Mouse (Mus musculus) embryonic fibroblast, embryonic 13.5 days (primary cell): Measurements from ENCODE around the gene Ahdc1. TPM values are rescaled to one million over a fixed set of nuclear protein-coding genes. Genes with fewer than 3 reads are reported as not detected.
A peak's percentile ranks its signal among the peaks of the same experiment; 100 is the strongest.

ENCODE experiments used
- H3K27ac ChIP-seq: 2 replicates; pipeline ENCODE4 v1.5.1; 2012; ENCODE audit warnings: low read length, control low read depth, inconsistent platforms; ENCODE audit not compliant: insufficient read depth
- H3K4me1 ChIP-seq: 2 replicates; pipeline ENCODE4 v1.6.1; 2011; ENCODE audit warnings: low read length; ENCODE audit not compliant: control insufficient read depth, insufficient read depth
- H3K4me3 ChIP-seq: 2 replicates; pipeline ENCODE4 v1.5.1; 2011; ENCODE audit warnings: mild to moderate bottlenecking, control low read depth, low read length; ENCODE audit not compliant: insufficient read depth
- CTCF ChIP-seq: IDR thresholded peaks from 2 replicates; pipeline ENCODE4 v1.5.1; 2011; ENCODE audit warnings: mild to moderate bottlenecking, control low read depth, low read length, moderate library complexity, borderline replicate concordance; ENCODE audit not compliant: insufficient read depth
- POLR2A ChIP-seq: IDR thresholded peaks from 2 replicates; pipeline ENCODE4 v1.6.1; 2011; ENCODE audit warnings: low read depth, mild to moderate bottlenecking, control low read depth, low read length, moderate library complexity
- polyA plus RNA-seq: library from polyadenylated mRNA; stranded (reverse); fragments of >200 nt; gene quantifications from 2 replicates; pipeline ENCODE4 v1.2.4, GENCODE M21; 2011; ENCODE audit warnings: low read depth; ENCODE audit not compliant: missing spikeins, insufficient read length

The Ahdc1 gene
- polyA plus RNA-seq, 1 experiment = 46.0 TPM

DNA sequence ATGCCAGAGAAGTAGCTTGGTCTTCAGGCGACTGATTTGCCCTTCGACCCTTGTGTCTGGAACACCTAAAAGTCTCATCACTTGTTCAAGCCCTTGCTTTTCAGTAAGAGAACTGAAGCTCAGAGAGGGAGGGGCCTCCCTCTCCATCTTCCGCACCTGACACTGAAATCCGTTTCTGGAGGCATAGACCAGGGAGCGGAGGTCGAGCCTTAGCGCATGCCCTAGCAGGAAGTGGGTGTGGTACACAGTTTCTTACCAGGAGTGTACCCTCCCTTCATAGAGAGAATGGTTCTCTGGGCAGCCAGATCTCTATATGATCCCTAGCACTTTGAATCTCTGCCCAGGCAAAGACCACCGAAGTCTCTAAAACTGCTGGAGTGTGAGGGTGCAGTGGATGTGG lies 62.1 kb downstream of the Ahdc1 start:
- Histone ChIP-seq H3K4me1 (peaks cover 13% of the 10 kb centered on the region), H3K27ac (no peak overlapping the region), H3K4me3 (no peak overlapping the region)
- TF ChIP-seq POLR2A (no peak), CTCF (no peak)

DNA sequence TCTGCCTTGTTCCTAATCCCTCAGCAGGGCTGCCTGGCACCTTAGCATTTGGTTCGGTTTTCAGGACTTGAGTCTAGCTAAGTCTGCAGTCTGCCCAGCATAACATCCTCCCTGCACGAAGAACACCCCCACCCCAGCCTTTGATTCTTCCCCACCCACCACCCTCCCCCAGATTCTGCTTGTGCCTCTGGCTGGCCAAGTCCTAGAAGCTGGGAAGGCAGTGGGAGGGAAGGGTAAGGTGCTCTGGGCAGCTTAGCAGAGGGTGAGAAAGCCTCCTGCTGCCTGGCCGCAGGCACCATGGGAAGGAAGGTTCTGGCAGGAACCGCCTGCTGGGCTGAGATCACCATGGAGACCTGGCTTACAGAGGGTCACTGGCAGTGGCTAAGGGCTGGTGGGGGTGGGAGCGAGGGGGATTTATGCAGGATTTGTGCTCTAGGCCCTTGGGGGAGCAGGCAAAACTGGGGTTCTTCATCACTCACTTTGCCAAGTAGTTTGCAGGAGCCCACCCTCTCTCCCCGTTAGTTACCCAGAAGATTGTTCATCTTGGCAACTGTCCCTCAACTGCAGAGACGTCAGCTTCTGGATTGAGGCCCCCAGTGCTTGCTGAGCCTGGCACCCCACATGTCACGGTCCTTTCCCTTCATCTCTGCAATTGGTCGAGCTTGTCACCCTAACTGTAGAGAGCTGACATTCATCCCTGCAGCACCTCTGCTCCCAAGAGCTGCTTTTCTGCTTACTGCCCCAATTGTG lies 63.2 kb downstream of the Ahdc1 start:
- no peak overlapping the region for H3K27ac ChIP-seq
- H3K4me3 ChIP-seq = no peak overlapping the region
- TF ChIP-seq CTCF = no peak
- no peak for TF ChIP-seq POLR2A
- peaks cover 13% of the 10 kb centered on the region for H3K4me1 ChIP-seq

DNA sequence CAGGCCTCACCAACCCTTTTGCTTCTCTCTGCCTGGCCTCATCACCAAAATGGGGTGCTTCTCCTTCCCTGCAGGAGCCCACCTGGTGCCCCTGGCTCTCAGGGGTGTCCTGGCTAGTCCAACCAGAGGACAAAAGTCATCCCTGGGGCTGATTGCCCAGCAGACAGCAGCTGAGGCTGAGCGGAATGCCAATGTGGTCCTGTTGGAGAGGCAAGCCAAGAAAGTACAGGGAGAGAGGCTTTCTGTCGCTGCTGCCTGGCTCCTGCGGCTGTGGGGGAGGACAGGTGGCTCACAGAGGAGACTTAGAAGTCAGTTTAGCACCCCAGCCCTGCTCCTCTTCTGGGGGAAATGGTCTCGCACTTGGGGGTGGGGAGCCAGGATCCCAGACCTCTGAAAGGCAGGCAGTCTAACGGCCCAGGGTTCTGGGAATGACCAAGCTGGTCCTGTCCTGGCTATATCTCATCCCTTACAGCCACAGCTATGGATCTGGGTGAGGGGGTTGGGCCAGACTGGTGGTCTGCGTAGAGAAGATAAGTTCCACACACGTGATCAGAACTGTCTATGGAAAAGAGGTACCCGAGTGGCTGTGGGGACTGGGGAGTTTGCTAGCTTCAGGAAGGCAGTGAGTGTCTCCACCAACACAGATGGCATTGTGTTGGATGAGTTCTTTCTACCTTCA lies 64.0 kb downstream of the Ahdc1 start:
- Histone ChIP-seq H3K4me1 (peaks cover 12% of the 10 kb centered on the region), H3K27ac (no peak overlapping the region), H3K4me3 (no peak overlapping the region)
- TF ChIP-seq POLR2A (no peak), CTCF (no peak)

DNA sequence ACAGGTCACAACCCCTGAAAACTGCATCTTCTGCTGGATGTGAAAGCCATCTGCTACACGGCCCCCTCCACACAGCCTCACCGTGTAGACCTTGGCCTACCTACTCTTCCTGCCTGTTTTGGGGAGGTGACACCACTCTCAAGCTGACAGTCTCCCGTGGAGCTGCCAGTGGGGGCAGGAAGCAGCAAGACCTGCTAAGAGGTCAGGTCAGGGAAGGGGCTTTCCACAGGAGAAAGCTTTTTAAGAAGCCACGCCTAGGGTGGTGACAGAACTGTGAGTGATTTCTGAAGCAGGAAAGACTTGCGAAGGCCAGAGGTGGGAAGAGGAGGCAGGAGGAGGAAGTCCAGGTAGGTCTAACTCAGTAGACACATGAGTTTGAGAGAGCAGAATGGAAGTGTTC lies 67.9 kb downstream of the Ahdc1 start:
- H3K27ac ChIP-seq = no peak overlapping the region
- no peaks in the 10 kb centered on the region; the same call in 1 of the 2 replicates for H3K4me1 ChIP-seq
- TF ChIP-seq POLR2A (no peak), CTCF (no peak)
- no peak overlapping the region for H3K4me3 ChIP-seq

DNA sequence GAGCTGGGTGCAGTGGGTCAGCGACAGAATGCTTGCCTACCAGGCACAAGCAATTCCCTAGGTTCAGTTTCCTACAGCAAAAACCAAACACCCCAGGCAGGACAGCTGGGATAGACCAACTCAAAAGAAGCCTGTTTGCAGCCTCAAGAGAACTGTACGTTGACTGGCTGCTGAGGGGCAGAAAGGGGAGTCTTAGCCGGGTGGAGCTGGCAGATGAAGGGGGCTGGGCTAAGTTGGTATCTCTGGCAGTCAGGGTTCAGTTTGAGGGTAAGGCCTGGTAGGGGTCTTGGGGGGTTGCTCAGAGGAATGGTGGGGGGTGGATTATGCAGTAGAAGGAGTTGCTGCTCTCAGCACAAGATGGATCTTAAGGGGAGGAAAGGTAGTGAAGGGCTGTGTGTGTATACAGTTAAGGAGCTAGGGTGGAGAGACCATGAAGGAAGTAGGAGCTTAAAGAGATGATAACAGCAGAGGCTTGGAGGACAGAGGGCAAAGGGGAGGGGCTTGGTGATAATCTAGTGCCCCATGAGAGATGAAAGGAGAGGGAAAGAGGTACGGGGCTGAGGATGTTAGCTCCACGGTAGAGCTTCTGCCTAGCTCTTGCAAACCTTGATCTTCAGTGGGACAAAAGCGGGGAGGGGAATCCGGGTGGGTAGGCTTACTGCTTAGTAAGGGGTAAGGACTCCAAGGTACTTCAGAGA lies 68.5 kb downstream of the Ahdc1 start:
- Histone ChIP-seq H3K4me3 (no peak overlapping the region), H3K4me1 (peaks cover 4% of the 10 kb centered on the region), H3K27ac (no peak overlapping the region)
- no peak for TF ChIP-seq POLR2A
- no peak for TF ChIP-seq CTCF

DNA sequence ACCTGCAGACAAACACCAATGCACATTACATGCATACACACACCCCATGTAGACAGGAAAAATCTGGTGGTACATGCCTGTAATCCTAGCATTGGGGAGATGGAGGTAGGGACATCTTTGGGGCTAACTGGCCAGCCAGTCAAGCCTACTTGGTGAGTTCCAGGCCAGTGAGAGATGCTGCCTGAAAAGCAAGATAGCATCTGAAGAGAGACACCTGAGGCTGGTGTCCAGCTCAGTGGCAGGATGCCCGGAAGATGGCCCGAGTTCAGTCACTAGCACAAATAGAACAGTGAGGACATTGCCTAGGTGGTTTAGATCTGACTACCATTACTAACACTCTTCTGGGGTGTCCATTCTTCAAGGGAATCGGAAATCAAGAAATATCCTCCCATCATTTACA lies 69.8 kb downstream of the Ahdc1 start:
- TF ChIP-seq POLR2A (no peak), CTCF (no peak)

DNA sequence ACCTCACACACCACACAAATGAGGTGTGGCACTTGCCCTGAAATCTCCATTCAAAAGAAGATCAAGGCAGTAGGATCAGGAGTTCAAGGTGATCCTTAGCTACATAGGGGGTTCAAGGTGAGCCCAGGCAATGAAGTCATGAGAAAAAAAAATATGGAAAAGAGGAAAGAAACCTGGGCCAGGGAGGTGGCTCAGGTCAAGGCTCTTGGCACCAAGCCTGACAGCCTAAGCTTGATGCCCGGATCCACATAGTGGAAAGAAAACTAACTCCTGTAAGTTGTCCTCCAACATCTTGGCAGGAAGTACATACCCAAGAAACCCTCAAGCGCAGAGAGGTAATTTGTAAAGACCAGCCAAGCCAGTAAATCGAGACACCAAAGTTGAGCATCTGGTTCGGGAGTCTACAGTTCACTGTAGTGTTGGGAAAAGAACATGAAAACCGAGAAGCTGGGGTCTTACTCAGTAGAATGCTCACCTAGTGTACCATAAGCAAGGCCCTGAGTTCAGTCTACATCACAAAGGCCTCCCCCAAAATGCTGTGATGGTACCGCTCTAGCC lies 71.2 kb downstream of the Ahdc1 start:
- H3K4me3 ChIP-seq = no peak overlapping the region
- peaks cover 7% of the 10 kb centered on the region for H3K4me1 ChIP-seq
- no peak overlapping the region for H3K27ac ChIP-seq
- TF ChIP-seq CTCF (no peak), POLR2A (no peak)

More for the DNA sequence above, 69.8 kb downstream of the Ahdc1 start:
- no peak overlapping the region for H3K4me3 ChIP-seq
- peaks cover 7% of the 10 kb centered on the region for H3K4me1 ChIP-seq
- no peak overlapping the region for H3K27ac ChIP-seq

DNA sequence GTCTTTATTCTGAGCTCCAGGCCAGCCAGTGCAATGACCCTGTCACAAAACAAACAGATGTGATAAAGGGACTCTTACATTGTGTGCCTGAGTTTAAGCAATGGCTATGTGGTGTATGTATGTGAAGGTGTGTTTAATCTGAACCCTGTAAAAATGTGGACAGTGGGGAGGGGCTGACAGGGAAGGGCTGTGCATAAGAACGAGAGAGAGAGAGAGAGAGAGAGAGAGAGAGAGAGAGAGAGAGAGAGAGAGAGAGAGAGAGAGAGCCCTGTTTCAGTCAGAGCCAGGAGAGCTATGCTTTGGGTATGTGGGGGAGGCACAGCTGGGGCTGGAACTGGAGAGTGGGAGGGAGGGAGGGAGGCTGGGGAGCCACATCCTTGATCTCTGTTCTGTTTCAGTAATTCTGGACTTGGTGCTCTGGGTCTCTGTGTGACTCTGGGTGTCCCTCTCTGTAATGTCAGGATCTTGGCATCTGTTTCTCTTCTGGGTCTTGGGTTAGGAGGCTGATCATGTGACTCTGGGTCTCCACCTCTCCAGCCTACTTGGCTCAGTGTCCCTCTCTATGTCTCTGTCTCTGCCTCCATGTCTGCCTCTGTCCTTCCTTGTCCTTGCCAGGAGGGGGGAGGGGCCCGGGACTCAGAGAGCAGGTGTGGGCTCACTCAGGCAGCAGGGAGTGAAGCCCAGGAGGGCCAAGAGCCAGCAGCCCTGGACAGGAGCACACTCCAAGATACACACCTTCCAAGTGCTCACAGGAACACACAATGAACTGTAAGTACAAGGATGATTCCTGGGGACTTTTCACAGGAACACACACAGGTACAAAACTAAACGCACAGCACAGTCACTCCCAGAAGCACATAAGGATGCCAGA lies 73.2 kb downstream of the Ahdc1 start:
- TF ChIP-seq CTCF (no peak), POLR2A (no peak)
- Histone ChIP-seq H3K4me3 (no peak overlapping the region), H3K27ac (peak overlapping the region; percentile 14; the same call in 1 of the 2 replicates), H3K4me1 (peaks cover 13% of the 10 kb centered on the region)
